Mouse (Mus musculus): Measurements from ENCODE around the gene Adcy1. TPM values are rescaled to one million over a fixed set of nuclear protein-coding genes. Genes with fewer than 3 reads are reported as not detected.
A peak's percentile ranks its signal among the peaks of the same experiment; 100 is the strongest.

Gene Adcy1
- polyA plus RNA-seq, 2 experiments, result 0.13 to 0.24 TPM

- TF ChIP-seq EP300 (IDR thresholded peaks at IDR 0.05; ENCODE audit: low read depth) (no peak), CTCF (IDR thresholded peaks at IDR 0.05; ENCODE audit: low read depth) (no peak)
- 80% methylated on average over 5 of the region's 5 CpGs for WGBS (ENCODE audit: insufficient replicate concordance)
- Histone ChIP-seq H3K27ac (no peak overlapping the region), H3K27me3 (ENCODE audit: control insufficient read depth, insufficient read depth, low read length) (no peaks in the 10 kb centered on the region), H3K9me3 (ENCODE audit: control insufficient read depth, low read length) (no peaks in the 10 kb centered on the region), H3K4me3 (ENCODE audit: insufficient read depth in 1 of 2, low read depth in 2 of 2, low read length in 2 of 2) (no peak overlapping the region), H3K4me2 (ENCODE audit: low read depth) (no peak overlapping the region), H3K9ac (replicated peaks) (no peak overlapping the region), H3K4me1 (replicated peaks; ENCODE audit: control insufficient read depth in 2 of 2, insufficient read depth in 2 of 2, low read length in 1 of 2) (peaks cover 0 to 4% of the 10 kb centered on the region in 2 experiments; a peak in 1 of 4 replicates), H3K36me3 (replicated peaks; ENCODE audit: control insufficient read depth, insufficient read depth, low read depth) (no peaks in the 10 kb centered on the region)
- DNase-seq (ENCODE audit: low read depth in 3 of 3, low spot score in 3 of 3) (no peak), ATAC-seq (ENCODE audit: insufficient read depth) (no peak)
Measured at GRCm38 (mm10) chr11:7136246-7136855, 73.1 kb downstream of the Adcy1 start.

GRCm38 (mm10) chr11:7138370-7138769 lies 75.1 kb downstream of the Adcy1 start:
- no peaks in the 10 kb centered on the region for H3K36me3 ChIP-seq (replicated peaks; ENCODE audit: control insufficient read depth, insufficient read depth, low read depth)
- no peak overlapping the region for H3K4me3 ChIP-seq (ENCODE audit: insufficient read depth in 1 of 2, low read depth in 2 of 2, low read length in 2 of 2)
- peaks cover 0 to 6% of the 10 kb centered on the region in 2 experiments; a peak in 2 of 4 replicates for H3K4me1 ChIP-seq (replicated peaks; ENCODE audit: control insufficient read depth in 2 of 2, insufficient read depth in 2 of 2, low read length in 1 of 2)
- DNase-seq (ENCODE audit: low read depth in 3 of 3, low spot score in 3 of 3) (no peak), ATAC-seq (ENCODE audit: insufficient read depth) (peak; percentile 56; the same call in 1 of the 2 replicates)
- H3K27me3 ChIP-seq (ENCODE audit: control insufficient read depth, insufficient read depth, low read length), result no peaks in the 10 kb centered on the region
- no peak overlapping the region for H3K9ac ChIP-seq (replicated peaks)
- no peaks in the 10 kb centered on the region for H3K9me3 ChIP-seq (ENCODE audit: control insufficient read depth, low read length)
- no peak overlapping the region for H3K27ac ChIP-seq
- no peak overlapping the region for H3K4me2 ChIP-seq (ENCODE audit: low read depth)
- TF ChIP-seq CTCF (IDR thresholded peaks at IDR 0.05; ENCODE audit: low read depth) (no peak), EP300 (IDR thresholded peaks at IDR 0.05; ENCODE audit: low read depth) (no peak)
- 44% methylated on average over 8 of the region's 8 CpGs for WGBS (ENCODE audit: insufficient replicate concordance)

- DNase-seq (ENCODE audit: low read depth in 3 of 3, low spot score in 3 of 3), result no peak
- H3K4me2 ChIP-seq (ENCODE audit: low read depth), result no peak overlapping the region
Measured at GRCm38 (mm10) chr11:7140449-7140848, 77.2 kb downstream of the Adcy1 start.

GRCm38 (mm10) chr11:7142725-7143124 lies 79.4 kb downstream of the Adcy1 start:
- Histone ChIP-seq H3K27ac (no peak overlapping the region), H3K4me2 (ENCODE audit: low read depth) (no peak overlapping the region), H3K4me1 (replicated peaks; ENCODE audit: control insufficient read depth in 2 of 2, insufficient read depth in 2 of 2, low read length in 1 of 2) (peaks cover 0 to 7% of the 10 kb centered on the region in 2 experiments; a peak in 1 of 4 replicates), H3K4me3 (ENCODE audit: insufficient read depth in 1 of 2, low read depth in 2 of 2, low read length in 2 of 2) (no peak overlapping the region), H3K9me3 (ENCODE audit: control insufficient read depth, low read length) (no peaks in the 10 kb centered on the region), H3K27me3 (ENCODE audit: control insufficient read depth, insufficient read depth, low read length) (no peaks in the 10 kb centered on the region), H3K36me3 (replicated peaks; ENCODE audit: control insufficient read depth, insufficient read depth, low read depth) (no peaks in the 10 kb centered on the region), H3K9ac (replicated peaks) (no peak overlapping the region)
- DNase-seq (ENCODE audit: low read depth in 3 of 3, low spot score in 3 of 3), result peak; percentile 15 to 19 (median 17)
- ATAC-seq (ENCODE audit: insufficient read depth), result no peak
- no peak for TF ChIP-seq EP300 (IDR thresholded peaks at IDR 0.05; ENCODE audit: low read depth)
- TF ChIP-seq CTCF (IDR thresholded peaks at IDR 0.05; ENCODE audit: low read depth), result no peak
- 51% methylated on average over 3 of the region's 3 CpGs for WGBS (ENCODE audit: insufficient replicate concordance)

More at GRCm38 (mm10) chr11:7140449-7140848, 77.2 kb downstream of the Adcy1 start:
- H3K27me3 ChIP-seq (ENCODE audit: control insufficient read depth, insufficient read depth, low read length), result no peaks in the 10 kb centered on the region
- TF ChIP-seq EP300 (IDR thresholded peaks at IDR 0.05; ENCODE audit: low read depth) (no peak), CTCF (IDR thresholded peaks at IDR 0.05; ENCODE audit: low read depth) (peak; percentile 66)
- H3K9me3 ChIP-seq (ENCODE audit: control insufficient read depth, low read length), result no peaks in the 10 kb centered on the region
- H3K4me3 ChIP-seq (ENCODE audit: insufficient read depth in 1 of 2, low read depth in 2 of 2, low read length in 2 of 2), result no peak overlapping the region
- no peak overlapping the region for H3K9ac ChIP-seq (replicated peaks)
- no peaks in the 10 kb centered on the region for H3K36me3 ChIP-seq (replicated peaks; ENCODE audit: control insufficient read depth, insufficient read depth, low read depth)
- peaks cover 0 to 9% of the 10 kb centered on the region in 2 experiments; a peak in 2 of 4 replicates for H3K4me1 ChIP-seq (replicated peaks; ENCODE audit: control insufficient read depth in 2 of 2, insufficient read depth in 2 of 2, low read length in 1 of 2)
- ATAC-seq (ENCODE audit: insufficient read depth), result no peak
- 64% methylated on average over 3 of the region's 3 CpGs for WGBS (ENCODE audit: insufficient replicate concordance)
- no peak overlapping the region for H3K27ac ChIP-seq

GRCm38 (mm10) chr11:7144369-7144768 lies 81.1 kb downstream of the Adcy1 start:
- no peak for ATAC-seq (ENCODE audit: insufficient read depth)
- Histone ChIP-seq H3K27me3 (ENCODE audit: control insufficient read depth, insufficient read depth, low read length) (no peaks in the 10 kb centered on the region), H3K27ac (no peak overlapping the region), H3K36me3 (replicated peaks; ENCODE audit: control insufficient read depth, insufficient read depth, low read depth) (no peaks in the 10 kb centered on the region), H3K9me3 (ENCODE audit: control insufficient read depth, low read length) (no peaks in the 10 kb centered on the region), H3K4me1 (replicated peaks; ENCODE audit: control insufficient read depth in 2 of 2, insufficient read depth in 2 of 2, low read length in 1 of 2) (peaks cover 0 to 9% of the 10 kb centered on the region in 2 experiments; a peak in 1 of 4 replicates), H3K4me2 (ENCODE audit: low read depth) (no peak overlapping the region), H3K4me3 (ENCODE audit: insufficient read depth in 1 of 2, low read depth in 2 of 2, low read length in 2 of 2) (no peak overlapping the region), H3K9ac (replicated peaks) (no peak overlapping the region)
- no peak for DNase-seq (ENCODE audit: low read depth in 3 of 3, low spot score in 3 of 3)
- TF ChIP-seq CTCF (IDR thresholded peaks at IDR 0.05; ENCODE audit: low read depth), result peak; percentile 71
- TF ChIP-seq EP300 (IDR thresholded peaks at IDR 0.05; ENCODE audit: low read depth), result no peak
- WGBS (ENCODE audit: insufficient replicate concordance), result 73% methylated on average over 11 of the region's 11 CpGs
